Mouse (Mus musculus): ENCODE measurements around the gene Olfr1441. TPM values are rescaled to one million over a fixed set of nuclear protein-coding genes. Genes with fewer than 3 reads are reported as not detected.

Gene Olfr1441
- not detected in 2 replicates for polyA plus RNA-seq (2014; fragmentation: Nextera tagmentation; extraction: Ambion mirVana)

GRCm38 (mm10) chr19:12417361-12417760, at the start of gene Olfr1441:
Gene Olfr1441 (plus strand): TSS chr19:12417433.
- no peaks in the 10 kb centered on the region for H3K4me1 ChIP-seq (ENCODE audit: control insufficient read depth, insufficient read depth, low read length)
- H3K9me3 ChIP-seq (ENCODE audit: control insufficient read depth, low read depth, low read length): no peaks in the 10 kb centered on the region
- no peak within 1 kb of the TSS for H3K27ac ChIP-seq (ENCODE audit: low read length)
- no peaks in the 10 kb centered on the region for H3K27me3 ChIP-seq (ENCODE audit: control insufficient read depth, insufficient read depth, low read length)
- no peaks in the 10 kb centered on the region for H3K36me3 ChIP-seq (ENCODE audit: control insufficient read depth, insufficient read depth, low read length)
- no peak within 1 kb of the TSS for H3K4me3 ChIP-seq (ENCODE audit: low read depth, low read length)
- no peak for ATAC-seq (ENCODE audit: insufficient number of reproducible peaks, insufficient read depth, low FRiP score, low read depth)
- H3K9ac ChIP-seq (replicated peaks; ENCODE audit: low read depth, low read length): no peak within 1 kb of the TSS
- H3K4me2 ChIP-seq (replicated peaks; ENCODE audit: low read depth, low read length): no peak within 1 kb of the TSS

GRCm38 (mm10) chr19:12373004-12373403, 44.2 kb upstream of the Olfr1441 start:
- no peaks in the 10 kb centered on the region for H3K9me3 ChIP-seq (ENCODE audit: control insufficient read depth, low read depth, low read length)
- no peak overlapping the region for H3K4me2 ChIP-seq (replicated peaks; ENCODE audit: low read depth, low read length)
- H3K36me3 ChIP-seq (ENCODE audit: control insufficient read depth, insufficient read depth, low read length): no peaks in the 10 kb centered on the region
- no peak overlapping the region for H3K27ac ChIP-seq (ENCODE audit: low read length)
- WGBS: 82% methylated on average over 3 of the region's 3 CpGs
- H3K27me3 ChIP-seq (ENCODE audit: control insufficient read depth, insufficient read depth, low read length): no peaks in the 10 kb centered on the region
- ATAC-seq (ENCODE audit: insufficient number of reproducible peaks, insufficient read depth, low FRiP score, low read depth): no peak
- no peaks in the 10 kb centered on the region for H3K4me1 ChIP-seq (ENCODE audit: control insufficient read depth, insufficient read depth, low read length)
- H3K4me3 ChIP-seq (ENCODE audit: low read depth, low read length): no peak overlapping the region
- no peak overlapping the region for H3K9ac ChIP-seq (replicated peaks; ENCODE audit: low read depth, low read length)

- H3K36me3 ChIP-seq (ENCODE audit: control insufficient read depth, insufficient read depth, low read length): no peaks in the 10 kb centered on the region
- H3K4me1 ChIP-seq (ENCODE audit: control insufficient read depth, insufficient read depth, low read length): no peaks in the 10 kb centered on the region
- no peaks in the 10 kb centered on the region for H3K9me3 ChIP-seq (ENCODE audit: control insufficient read depth, low read depth, low read length)
- whole genome bisulfite sequencing: 38% methylated on average over 2 of the region's 2 CpGs
- H3K27me3 ChIP-seq (ENCODE audit: control insufficient read depth, insufficient read depth, low read length): no peaks in the 10 kb centered on the region
- no peak overlapping the region for H3K4me2 ChIP-seq (replicated peaks; ENCODE audit: low read depth, low read length)
- no peak overlapping the region for H3K9ac ChIP-seq (replicated peaks; ENCODE audit: low read depth, low read length)
- no peak for ATAC-seq (ENCODE audit: insufficient number of reproducible peaks, insufficient read depth, low FRiP score, low read depth)
- H3K4me3 ChIP-seq (ENCODE audit: low read depth, low read length): no peak overlapping the region
- H3K27ac ChIP-seq (ENCODE audit: low read length): no peak overlapping the region
These were observed 42.7 kb upstream of the Olfr1441 start for GRCm38 (mm10) chr19:12374465-12375025.

GRCm38 (mm10) chr19:12386979-12387378, 30.3 kb upstream of the Olfr1441 start, which contains the start of gene Olfr1440:
Gene Olfr1440 (plus strand): TSS chr19:12387279.
- H3K9me3 ChIP-seq (ENCODE audit: control insufficient read depth, low read depth, low read length): no peaks in the 10 kb centered on the region
- no peaks in the 10 kb centered on the region for H3K4me1 ChIP-seq (ENCODE audit: control insufficient read depth, insufficient read depth, low read length)
- H3K9ac ChIP-seq (replicated peaks; ENCODE audit: low read depth, low read length): no peak within 1 kb of the TSS
- H3K36me3 ChIP-seq (ENCODE audit: control insufficient read depth, insufficient read depth, low read length): no peaks in the 10 kb centered on the region
- no peak within 1 kb of the TSS for H3K4me3 ChIP-seq (ENCODE audit: low read depth, low read length)
- ATAC-seq (ENCODE audit: insufficient number of reproducible peaks, insufficient read depth, low FRiP score, low read depth): no peak
- WGBS: 76% methylated on average over 2 of the region's 2 CpGs
- no peak within 1 kb of the TSS for H3K27ac ChIP-seq (ENCODE audit: low read length)
- H3K27me3 ChIP-seq (ENCODE audit: control insufficient read depth, insufficient read depth, low read length): no peaks in the 10 kb centered on the region
- no peak within 1 kb of the TSS for H3K4me2 ChIP-seq (replicated peaks; ENCODE audit: low read depth, low read length)

- no peak for ATAC-seq (ENCODE audit: insufficient number of reproducible peaks, insufficient read depth, low FRiP score, low read depth)
- Histone ChIP-seq H3K4me3 (ENCODE audit: low read depth, low read length) (no peak overlapping the region), H3K9me3 (ENCODE audit: control insufficient read depth, low read depth, low read length) (no peaks in the 10 kb centered on the region), H3K27ac (ENCODE audit: low read length) (no peak overlapping the region), H3K4me1 (ENCODE audit: control insufficient read depth, insufficient read depth, low read length) (no peaks in the 10 kb centered on the region), H3K9ac (replicated peaks; ENCODE audit: low read depth, low read length) (no peak overlapping the region), H3K4me2 (replicated peaks; ENCODE audit: low read depth, low read length) (no peak overlapping the region), H3K36me3 (ENCODE audit: control insufficient read depth, insufficient read depth, low read length) (no peaks in the 10 kb centered on the region), H3K27me3 (ENCODE audit: control insufficient read depth, insufficient read depth, low read length) (no peaks in the 10 kb centered on the region)
These were observed 3.5 kb upstream of the Olfr1441 start for GRCm38 (mm10) chr19:12413737-12414136.

- WGBS: 43% methylated on average over 3 of the region's 3 CpGs
- no peak for ATAC-seq (ENCODE audit: insufficient number of reproducible peaks, insufficient read depth, low FRiP score, low read depth)
- H3K4me1 ChIP-seq (ENCODE audit: control insufficient read depth, insufficient read depth, low read length): no peaks in the 10 kb centered on the region
- no peaks in the 10 kb centered on the region for H3K27me3 ChIP-seq (ENCODE audit: control insufficient read depth, insufficient read depth, low read length)
- H3K9me3 ChIP-seq (ENCODE audit: control insufficient read depth, low read depth, low read length): no peaks in the 10 kb centered on the region
- no peaks in the 10 kb centered on the region for H3K36me3 ChIP-seq (ENCODE audit: control insufficient read depth, insufficient read depth, low read length)
- no peak overlapping the region for H3K27ac ChIP-seq (ENCODE audit: low read length)
- H3K9ac ChIP-seq (replicated peaks; ENCODE audit: low read depth, low read length): no peak overlapping the region
- no peak overlapping the region for H3K4me2 ChIP-seq (replicated peaks; ENCODE audit: low read depth, low read length)
- no peak overlapping the region for H3K4me3 ChIP-seq (ENCODE audit: low read depth, low read length)
These were observed 1.1 kb downstream of the Olfr1441 start for GRCm38 (mm10) chr19:12418312-12418711.

- Histone ChIP-seq H3K9ac (replicated peaks; ENCODE audit: low read depth, low read length) (no peak overlapping the region), H3K4me3 (ENCODE audit: low read depth, low read length) (no peak overlapping the region), H3K9me3 (ENCODE audit: control insufficient read depth, low read depth, low read length) (no peaks in the 10 kb centered on the region), H3K27ac (ENCODE audit: low read length) (no peak overlapping the region), H3K4me1 (ENCODE audit: control insufficient read depth, insufficient read depth, low read length) (no peaks in the 10 kb centered on the region), H3K27me3 (ENCODE audit: control insufficient read depth, insufficient read depth, low read length) (no peaks in the 10 kb centered on the region), H3K36me3 (ENCODE audit: control insufficient read depth, insufficient read depth, low read length) (no peaks in the 10 kb centered on the region), H3K4me2 (replicated peaks; ENCODE audit: low read depth, low read length) (no peak overlapping the region)
- WGBS: 73% methylated on average over 6 of the region's 6 CpGs
- ATAC-seq (ENCODE audit: insufficient number of reproducible peaks, insufficient read depth, low FRiP score, low read depth): no peak
These were observed 3.3 kb downstream of the Olfr1441 start for GRCm38 (mm10) chr19:12420555-12420954.

GRCm38 (mm10) chr19:12421680-12422079, 4.4 kb downstream of the Olfr1441 start:
- Histone ChIP-seq H3K27ac (ENCODE audit: low read length) (no peak overlapping the region), H3K4me2 (replicated peaks; ENCODE audit: low read depth, low read length) (no peak overlapping the region), H3K4me1 (ENCODE audit: control insufficient read depth, insufficient read depth, low read length) (no peaks in the 10 kb centered on the region), H3K4me3 (ENCODE audit: low read depth, low read length) (no peak overlapping the region), H3K9ac (replicated peaks; ENCODE audit: low read depth, low read length) (no peak overlapping the region), H3K36me3 (ENCODE audit: control insufficient read depth, insufficient read depth, low read length) (no peaks in the 10 kb centered on the region), H3K9me3 (ENCODE audit: control insufficient read depth, low read depth, low read length) (no peaks in the 10 kb centered on the region), H3K27me3 (ENCODE audit: control insufficient read depth, insufficient read depth, low read length) (no peaks in the 10 kb centered on the region)
- 77% methylated on average over 1 of the region's 1 CpGs for whole genome bisulfite sequencing
- no peak for ATAC-seq (ENCODE audit: insufficient number of reproducible peaks, insufficient read depth, low FRiP score, low read depth)

- no peak for ATAC-seq (ENCODE audit: insufficient number of reproducible peaks, insufficient read depth, low FRiP score, low read depth)
- Histone ChIP-seq H3K9ac (replicated peaks; ENCODE audit: low read depth, low read length) (no peak overlapping the region), H3K27ac (ENCODE audit: low read length) (no peak overlapping the region), H3K36me3 (ENCODE audit: control insufficient read depth, insufficient read depth, low read length) (no peaks in the 10 kb centered on the region), H3K4me2 (replicated peaks; ENCODE audit: low read depth, low read length) (no peak overlapping the region), H3K9me3 (ENCODE audit: control insufficient read depth, low read depth, low read length) (no peaks in the 10 kb centered on the region), H3K4me3 (ENCODE audit: low read depth, low read length) (no peak overlapping the region), H3K27me3 (ENCODE audit: control insufficient read depth, insufficient read depth, low read length) (no peaks in the 10 kb centered on the region), H3K4me1 (ENCODE audit: control insufficient read depth, insufficient read depth, low read length) (no peaks in the 10 kb centered on the region)
- 68% methylated on average over 5 of the region's 5 CpGs for WGBS
These were observed 9.9 kb downstream of the Olfr1441 start for GRCm38 (mm10) chr19:12427101-12427500.

Measured in stomach, embryonic 14.5 days (tissue).